Mouse (Mus musculus) heart, postnatal 0 days (tissue): ENCODE data around the gene Pdzd2.

Experiments used
- CTCF ChIP-seq: IDR thresholded peaks from 2 replicates; pipeline ENCODE4 v1.5.1; 2016; ENCODE audit warnings: antibody characterized with exemption, control low read depth, low read depth
- EP300 ChIP-seq: IDR thresholded peaks from 2 replicates; pipeline ENCODE4 v1.6.1; 2016; ENCODE audit warnings: antibody characterized with exemption, low read depth

DNA sequence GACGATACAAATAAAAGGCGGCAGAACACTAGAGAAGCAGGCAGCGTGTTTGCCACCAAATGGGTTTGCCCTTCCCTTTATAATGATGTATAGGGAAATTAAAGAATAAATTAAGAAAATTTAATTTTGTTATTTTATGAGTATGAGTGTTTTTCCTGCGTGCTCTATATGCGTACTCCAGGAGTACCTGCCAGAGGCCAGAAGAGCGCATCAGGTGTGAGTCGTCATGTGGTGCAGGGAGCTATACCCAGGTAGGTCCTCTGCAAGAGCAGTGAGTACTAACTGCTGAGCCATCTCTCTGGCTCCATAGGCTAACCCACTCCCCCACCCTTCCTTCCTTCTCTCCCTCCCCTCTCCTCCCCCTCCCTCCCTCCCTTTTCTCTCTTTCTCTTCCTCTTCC lies 388.3 kb downstream of the Pdzd2 start:
- TF ChIP-seq CTCF: no peak
- no peak for TF ChIP-seq EP300
